Mouse (Mus musculus) small intestine, adult 2 months (tissue): ENCODE measurements around the gene Luzp1. TPM values are rescaled to one million over a fixed set of nuclear protein-coding genes. Genes with fewer than 3 reads are reported as not detected.
A peak's percentile ranks its signal among the peaks of the same experiment; 100 is the strongest.

ENCODE experiments used
- H3K27ac ChIP-seq: fragments of 200-500 bp; 2 replicates; pipeline ENCODE4 v1.5.1; 2012; ENCODE audit warnings: low read depth, low read length, control low read depth, inconsistent platforms; ENCODE audit not compliant: insufficient read depth
- H3K27me3 ChIP-seq: fragments of 200-500 bp; 2 replicates; pipeline ENCODE4 v1.6.1; 2012; ENCODE audit warnings: mild to moderate bottlenecking, moderate library complexity, low read length, inconsistent platforms; ENCODE audit not compliant: control insufficient read depth, insufficient read depth
- H3K36me3 ChIP-seq: fragments of 200-500 bp; 2 replicates; pipeline ENCODE4 v1.6.1; 2012; ENCODE audit warnings: mild to moderate bottlenecking, low read length, control low read depth, inconsistent platforms; ENCODE audit not compliant: control insufficient read depth, insufficient read depth
- H3K4me1 ChIP-seq: fragments of 200-500 bp; 2 replicates; pipeline ENCODE4 v1.6.1; 2012; ENCODE audit warnings: low read length, inconsistent platforms, mixed read lengths; ENCODE audit not compliant: control insufficient read depth, insufficient read depth, insufficient read length
- H3K4me3 ChIP-seq: fragments of 200-500 bp; 2 replicates; pipeline ENCODE4 v1.5.1; 2012; ENCODE audit warnings: low read depth, mild to moderate bottlenecking, control low read depth, inconsistent platforms, low read length, moderate library complexity
- CTCF ChIP-seq: fragments of 200-500 bp; IDR thresholded peaks from 2 replicates; pipeline ENCODE4 v1.5.1; 2012; ENCODE audit warnings: low read depth, mild to moderate bottlenecking, control low read depth, inconsistent platforms, low read length, moderate library complexity, mixed read lengths; ENCODE audit not compliant: insufficient replicate concordance, insufficient read length; ENCODE audit errors: extremely low read depth
- POLR2A ChIP-seq: fragments of 200-500 bp; IDR thresholded peaks from 2 replicates; pipeline ENCODE4 v1.6.1; 2012; ENCODE audit warnings: low read depth, mild to moderate bottlenecking, control low read depth, inconsistent platforms, low read length, moderate library complexity
- WGBS: fragments of 180-500 bp; shearing (Covaris S2); methylation state at CpG from one replicate; pipeline ENCODE4 v1.1.7; 2018; 5-methylcytosine and 5-hydroxymethylcytosine counted together
- polyA plus RNA-seq: library from polyadenylated mRNA; depleted of rRNA; stranded (reverse); fragments of >200 nt; gene quantifications from 2 replicates; pipeline ENCODE4 v1.2.3, GENCODE M21; 2012

Gene Luzp1
- polyA plus RNA-seq, 1 experiment, result 18.0 TPM

DNA sequence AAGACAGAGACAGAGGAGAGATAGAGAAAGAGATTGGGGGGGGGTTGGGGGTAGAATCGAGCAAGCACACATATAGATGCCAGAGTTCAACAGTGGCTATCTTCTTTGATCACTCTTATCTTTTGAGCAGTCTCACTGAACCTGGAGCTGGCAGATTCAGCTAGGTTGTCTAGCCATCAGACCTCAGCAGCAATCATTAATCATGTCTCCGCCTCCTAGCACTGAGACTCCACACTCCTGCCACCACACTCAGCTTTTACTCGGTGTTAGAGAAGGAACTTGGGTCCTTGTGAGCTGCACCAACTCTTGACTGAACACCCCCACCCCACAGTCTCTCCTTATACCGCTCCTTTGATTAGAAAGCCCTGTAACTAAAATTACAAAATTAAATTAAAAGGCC, 122.5 kb downstream of the Luzp1 start:
- TF ChIP-seq POLR2A (no peak), CTCF (no peak)
- H3K36me3 ChIP-seq, result peaks cover 11% of the 10 kb centered on the region
- H3K27ac ChIP-seq, result no peak overlapping the region
- H3K27me3 ChIP-seq, result no peaks in the 10 kb centered on the region
- WGBS, result 41% methylated on average over 4 of the region's 4 CpGs
- no peaks in the 10 kb centered on the region for H3K4me1 ChIP-seq
- no peak overlapping the region for H3K4me3 ChIP-seq

DNA sequence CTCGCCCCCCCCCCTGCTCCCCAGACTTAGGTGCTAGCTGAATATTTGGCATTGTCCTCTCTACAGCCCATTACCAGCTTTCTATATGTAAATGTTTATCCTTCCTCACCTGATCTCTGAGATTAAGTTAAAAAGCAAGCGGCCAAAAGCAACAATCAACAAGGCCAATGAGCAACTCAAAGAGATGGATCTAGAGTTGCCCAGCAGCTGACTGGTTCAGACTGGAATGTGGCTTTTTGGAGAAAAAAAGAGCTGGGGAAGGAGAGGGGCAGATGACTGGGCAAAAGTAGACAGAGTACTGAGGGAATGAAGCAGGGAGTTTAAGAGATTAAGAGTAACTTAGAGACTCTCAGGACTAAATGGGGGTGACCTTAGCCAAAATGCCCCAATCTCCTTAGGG, 124.4 kb downstream of the Luzp1 start:
- WGBS, result 89% methylated on average over 2 of the region's 2 CpGs
- TF ChIP-seq POLR2A (no peak), CTCF (no peak)

DNA sequence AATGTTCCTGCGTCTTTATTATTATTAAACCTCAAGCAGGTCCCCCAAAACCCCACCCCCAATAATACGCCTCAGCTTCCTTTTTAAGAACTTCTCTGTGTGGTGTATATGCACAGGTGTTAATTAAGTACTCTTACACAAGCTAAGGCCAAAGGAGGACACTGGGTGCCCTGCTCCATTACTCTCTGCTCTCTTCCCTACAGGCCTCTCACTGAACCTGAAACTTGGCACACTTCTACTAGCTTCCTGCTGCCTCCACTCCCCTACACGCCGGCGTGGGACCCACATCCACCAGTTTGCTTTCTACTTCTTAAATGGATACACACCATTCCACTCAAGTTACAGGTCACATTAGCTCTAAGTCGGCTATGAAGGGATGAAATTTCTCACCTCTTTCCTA, 125.7 kb downstream of the Luzp1 start:
- no peaks in the 10 kb centered on the region for H3K27me3 ChIP-seq
- H3K4me3 ChIP-seq, result no peak overlapping the region
- H3K4me1 ChIP-seq, result no peaks in the 10 kb centered on the region
- TF ChIP-seq POLR2A, result no peak
- no peak for TF ChIP-seq CTCF
- H3K27ac ChIP-seq, result no peak overlapping the region
- WGBS, result 80% methylated on average over 6 of the region's 6 CpGs
- peaks cover 7% of the 10 kb centered on the region for H3K36me3 ChIP-seq

More for the DNA sequence above, 124.4 kb downstream of the Luzp1 start:
- no peak overlapping the region for H3K4me3 ChIP-seq
- H3K27me3 ChIP-seq, result no peaks in the 10 kb centered on the region
- H3K4me1 ChIP-seq, result no peaks in the 10 kb centered on the region
- peaks cover 11% of the 10 kb centered on the region for H3K36me3 ChIP-seq
- H3K27ac ChIP-seq, result no peak overlapping the region

DNA sequence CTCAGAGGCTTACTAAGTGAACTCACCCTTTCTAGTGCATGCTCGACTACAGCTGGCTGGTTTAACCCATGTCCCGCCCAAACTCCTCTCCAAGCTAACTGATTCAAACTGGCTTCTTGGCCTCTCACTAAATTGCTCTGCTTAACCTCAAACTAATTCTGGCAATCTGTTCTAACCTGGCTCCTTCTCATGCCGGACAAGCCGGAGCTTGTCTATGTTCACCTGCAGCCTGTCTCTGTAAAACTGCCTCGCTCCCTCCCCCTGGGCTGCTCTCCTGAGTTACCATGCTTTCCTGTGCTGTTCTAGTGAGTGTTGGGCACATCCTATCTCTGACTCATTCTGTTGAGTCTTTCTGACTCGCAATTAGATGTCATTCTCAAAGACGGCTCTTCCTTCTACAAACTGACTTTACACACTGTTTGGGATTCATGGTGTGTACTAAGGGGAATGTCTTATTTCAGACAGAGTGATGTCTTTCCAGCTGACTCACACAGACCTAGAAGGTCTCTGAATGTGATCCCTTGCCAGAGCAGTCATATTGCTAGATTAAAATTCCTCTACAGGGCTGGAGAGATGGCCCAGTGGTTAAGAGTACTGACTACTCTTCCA, 128.8 kb downstream of the Luzp1 start:
- Histone ChIP-seq H3K27me3 (no peaks in the 10 kb centered on the region), H3K4me3 (no peak overlapping the region), H3K4me1 (no peaks in the 10 kb centered on the region), H3K36me3 (no peaks in the 10 kb centered on the region), H3K27ac (no peak overlapping the region)
- 77% methylated on average over 7 of the region's 7 CpGs for WGBS
- TF ChIP-seq POLR2A (no peak), CTCF (no peak)

DNA sequence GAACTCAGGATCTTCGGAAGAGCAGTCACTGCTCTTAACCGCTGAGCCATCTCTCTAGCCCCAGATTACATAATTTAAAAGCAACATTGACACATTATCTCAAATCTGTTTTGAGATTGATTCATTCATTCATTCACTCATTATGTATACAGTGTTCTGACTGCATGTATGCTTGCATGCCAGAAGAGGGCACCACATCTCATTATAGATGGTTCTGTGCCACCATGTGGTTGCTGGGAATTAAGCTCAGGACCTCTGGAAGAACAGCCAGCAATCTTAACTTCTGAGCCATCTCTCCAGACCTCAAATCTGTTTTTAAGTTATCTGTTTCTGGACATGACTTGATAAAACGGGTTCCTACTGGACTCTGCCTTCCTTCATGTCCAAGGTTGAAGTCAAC, 130.3 kb downstream of the Luzp1 start:
- no peaks in the 10 kb centered on the region for H3K4me1 ChIP-seq
- 96% methylated on average over 3 of the region's 3 CpGs for WGBS

DNA sequence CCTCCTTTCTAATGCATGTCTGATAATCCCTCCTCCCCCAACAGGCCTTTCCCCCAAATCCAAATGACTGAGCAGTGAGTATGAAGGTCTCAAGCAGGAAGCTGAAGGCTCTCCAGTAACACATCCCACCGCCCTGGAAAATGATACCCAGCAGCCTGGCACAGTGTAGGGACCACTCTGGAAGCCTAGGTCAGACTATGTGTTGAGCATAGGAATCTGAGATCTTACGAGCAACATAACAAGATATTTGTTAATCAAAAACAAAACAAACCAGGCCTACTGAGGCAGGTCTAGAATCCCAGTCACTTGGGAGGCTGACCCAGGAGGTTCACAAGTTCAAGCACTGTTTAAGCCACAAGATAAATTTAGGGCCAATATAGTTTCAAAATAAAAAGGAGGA, 131.0 kb downstream of the Luzp1 start:
- H3K27me3 ChIP-seq, result no peaks in the 10 kb centered on the region
- H3K36me3 ChIP-seq, result no peaks in the 10 kb centered on the region
- H3K4me3 ChIP-seq, result no peak overlapping the region
- 87% methylated on average over 2 of the region's 2 CpGs for WGBS
- H3K4me1 ChIP-seq, result no peaks in the 10 kb centered on the region
- TF ChIP-seq POLR2A (no peak), CTCF (no peak)
- no peak overlapping the region for H3K27ac ChIP-seq

More for the DNA sequence above, 130.3 kb downstream of the Luzp1 start:
- Histone ChIP-seq H3K27ac (no peak overlapping the region), H3K4me3 (no peak overlapping the region), H3K36me3 (no peaks in the 10 kb centered on the region), H3K27me3 (no peaks in the 10 kb centered on the region)
- no peak for TF ChIP-seq POLR2A
- no peak for TF ChIP-seq CTCF

DNA sequence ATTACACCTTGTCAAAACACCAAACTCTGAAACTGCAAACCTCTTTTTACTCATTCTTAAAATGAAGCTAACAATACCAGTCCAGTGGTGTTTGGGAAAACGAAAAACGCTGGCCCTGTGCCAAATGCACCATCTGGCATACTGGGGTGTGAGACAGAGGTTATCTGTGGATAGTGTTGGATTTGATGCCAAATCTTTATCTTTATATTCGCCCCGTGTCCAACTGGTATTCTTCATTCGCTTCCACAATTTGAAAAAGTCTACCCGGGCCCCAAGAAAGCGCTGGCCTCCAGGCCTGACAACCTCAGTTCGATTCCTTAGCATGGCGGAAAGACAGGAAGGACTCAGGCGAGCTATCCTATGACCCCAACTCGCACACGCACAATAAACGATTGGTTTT, 131.9 kb downstream of the Luzp1 start:
- Histone ChIP-seq H3K27ac (no peak overlapping the region), H3K4me1 (no peaks in the 10 kb centered on the region), H3K27me3 (no peaks in the 10 kb centered on the region), H3K4me3 (peak overlapping the region; percentile 98), H3K36me3 (no peaks in the 10 kb centered on the region)
- no peak for TF ChIP-seq POLR2A
- TF ChIP-seq CTCF, result no peak
- under 1% methylated on average over 13 of the region's 13 CpGs for WGBS

DNA sequence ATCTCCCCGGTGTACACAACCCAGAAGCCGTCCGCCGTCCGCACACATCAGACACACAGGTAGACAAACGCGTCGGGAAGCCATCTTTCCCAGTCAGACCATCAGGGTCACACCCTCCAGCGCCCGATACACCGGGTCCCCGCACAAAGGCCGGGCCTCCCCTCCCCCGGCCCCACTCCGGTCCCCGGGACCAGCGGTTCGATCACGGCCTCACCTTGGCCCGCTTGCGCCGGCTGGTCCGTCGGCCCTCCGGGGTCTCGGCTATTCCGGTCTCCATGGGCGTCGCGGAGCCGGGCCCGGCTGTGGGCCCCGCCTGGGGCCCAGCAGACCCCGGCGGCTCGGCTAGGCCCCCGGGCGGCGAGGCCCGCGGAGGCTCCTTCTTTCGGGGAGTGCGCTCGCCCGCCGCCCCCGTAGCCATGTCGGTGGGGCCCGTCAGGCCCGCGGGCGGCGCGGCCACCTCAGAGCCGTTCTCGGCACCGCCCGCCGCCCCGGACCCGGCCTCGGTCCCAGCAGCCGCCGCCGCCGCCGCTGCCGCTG, 132.5 kb downstream of the Luzp1 start:
- peak overlapping the region; percentile 98 for H3K4me3 ChIP-seq
- no peak for TF ChIP-seq CTCF
- TF ChIP-seq POLR2A, result no peak

More for the DNA sequence above, 132.5 kb downstream of the Luzp1 start:
- H3K27ac ChIP-seq, result peak overlapping the region; percentile 78
- H3K27me3 ChIP-seq, result no peaks in the 10 kb centered on the region
- 1% methylated on average over 62 of the region's 68 CpGs for WGBS
- H3K36me3 ChIP-seq, result no peaks in the 10 kb centered on the region
- no peaks in the 10 kb centered on the region for H3K4me1 ChIP-seq
